In genomic region chr1:81744524-81744923, GRCm38 (mm10) we compare ENCODE assay signal across 8 mouse cellular contexts.
A peak's percentile ranks its signal among the peaks of the same experiment; 100 is the strongest.
DNase-seq lines count a peak whose midpoint lies in the region; ATAC-seq lines count a peak whose summit lies in the region.

No protein-coding gene starts in this region.

- H3K27ac ChIP-seq in embryonic facial prominence, embryonic 11.5 days (replicated peaks; ENCODE audit: low read depth, low read length), result peak overlapping the region; percentile 48; the same call in 1 of the 2 replicates
- no peak overlapping the region for H3K27ac ChIP-seq in midbrain, embryonic 15.5 days

- intact Hi-C loops in heart, postnatal 10 days (cut with DNase I), result no loop called here

- H3K4me2 ChIP-seq in embryonic facial prominence, embryonic 11.5 days (ENCODE audit: low read depth, low read length), result no peak overlapping the region
- no peak overlapping the region for H3K4me2 ChIP-seq in midbrain, embryonic 15.5 days

- no peak overlapping the region for H3K9ac ChIP-seq in embryonic facial prominence, embryonic 11.5 days (replicated peaks; ENCODE audit: low read length)
- H3K9ac ChIP-seq in midbrain, embryonic 15.5 days, result no peak overlapping the region

- H3K4me1 ChIP-seq in embryonic facial prominence, embryonic 11.5 days (ENCODE audit: control insufficient read depth, insufficient read depth, low read length), result no peaks in the 10 kb centered on the region
- peaks cover 8% of the 10 kb centered on the region for H3K4me1 ChIP-seq in midbrain, embryonic 15.5 days

- H3K27me3 ChIP-seq in embryonic facial prominence, embryonic 11.5 days (ENCODE audit: control insufficient read depth, insufficient read depth, low read length), result no peaks in the 10 kb centered on the region
- no peaks in the 10 kb centered on the region for H3K27me3 ChIP-seq in midbrain, embryonic 15.5 days (replicated peaks)

- 24% methylated on average over 8 of the region's 8 CpGs for WGBS in embryonic facial prominence, embryonic 11.5 days
- 33% methylated on average over 8 of the region's 8 CpGs for WGBS in midbrain, embryonic 15.5 days

- ATAC-seq in embryonic facial prominence, embryonic 11.5 days (replicated peaks; ENCODE audit: insufficient number of reproducible peaks, low FRiP score, low TSS enrichment, low read depth), result peak; percentile 94
- peak; percentile 85 for ATAC-seq in midbrain, embryonic 15.5 days (replicated peaks)
- ATAC-seq in inflammation-experienced regulatory T-cells, adult 6 months, result no peak

- peak; percentile 14 for DNase-seq in layer of hippocampus, adult 11-12 months (ENCODE audit: low spot score)
- DNase-seq in layer of hippocampus, adult 9-10 months (ENCODE audit: low spot score), result no peak
- peak; percentile 91 for DNase-seq in embryonic facial prominence, embryonic 11.5 days (ENCODE audit: low spot score)
- peak; percentile 38 to 39 for DNase-seq in heart, postnatal 10 days
- DNase-seq in layer of hippocampus, postnatal 10 days (ENCODE audit: low spot score in 2 of 2), result peak; percentile 14 to 21
- DNase-seq in urinary bladder, adult 2 months (ENCODE audit: low spot score), result peak; percentile 32

- no peaks in the 10 kb centered on the region for H3K36me3 ChIP-seq in embryonic facial prominence, embryonic 11.5 days (replicated peaks; ENCODE audit: control insufficient read depth, insufficient read depth, low read depth, low read length)
- no peaks in the 10 kb centered on the region for H3K36me3 ChIP-seq in midbrain, embryonic 15.5 days (replicated peaks)

- no peak overlapping the region for H3K4me3 ChIP-seq in embryonic facial prominence, embryonic 11.5 days (ENCODE audit: low read depth, low read length)
- H3K4me3 ChIP-seq in midbrain, embryonic 15.5 days, result no peak overlapping the region

- H3K9me3 ChIP-seq in embryonic facial prominence, embryonic 11.5 days (replicated peaks; ENCODE audit: control insufficient read depth, low read length), result no peaks in the 10 kb centered on the region
- no peaks in the 10 kb centered on the region for H3K9me3 ChIP-seq in midbrain, embryonic 15.5 days
